Mouse (Mus musculus): ENCODE results near the gene Vangl2. TPM values are rescaled to one million over a fixed set of nuclear protein-coding genes. Genes with fewer than 3 reads are reported as not detected.

The Vangl2 gene
- polyA plus RNA-seq, 1 experiment: 2.2 TPM

DNA sequence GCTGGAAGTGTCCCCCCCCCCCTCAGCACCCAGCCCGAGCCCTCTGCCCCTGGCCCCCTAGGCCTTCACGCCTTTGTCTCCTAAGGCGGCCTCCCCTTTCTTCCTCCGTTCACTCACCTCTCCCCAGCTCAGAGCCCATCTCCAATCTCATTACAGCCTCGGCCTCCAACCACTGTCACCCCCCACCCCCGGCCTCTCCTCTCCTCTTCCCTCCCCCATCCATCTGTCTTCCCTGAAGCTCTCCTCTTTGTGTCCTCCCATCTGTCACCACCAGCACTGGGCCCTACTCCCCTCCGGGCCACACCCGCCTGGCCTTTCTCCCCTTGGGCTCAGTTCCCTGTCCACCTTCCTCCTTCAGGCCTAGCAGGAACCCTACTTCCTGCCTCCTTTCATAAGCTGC lies 33.0 kb upstream of the Vangl2 start:
- Histone ChIP-seq H3K4me3 (replicated peaks; ENCODE audit: control insufficient read depth, low read depth, low read length) (no peak overlapping the region), H3K4me1 (ENCODE audit: control insufficient read depth, insufficient read depth, low read length) (no peaks in the 10 kb centered on the region), H3K27ac (ENCODE audit: control insufficient read depth, insufficient read depth, low read depth, low read length, poor library complexity) (no peak overlapping the region)
- WGBS: 75% methylated on average over 8 of the region's 8 CpGs
- TF ChIP-seq POLR2A (IDR thresholded peaks at IDR 0.05; ENCODE audit: borderline replicate concordance, control insufficient read depth, low read depth, low read length) (no peak), CTCF (IDR thresholded peaks at IDR 0.05; ENCODE audit: control insufficient read depth, insufficient read depth, low read length) (no peak)

DNA sequence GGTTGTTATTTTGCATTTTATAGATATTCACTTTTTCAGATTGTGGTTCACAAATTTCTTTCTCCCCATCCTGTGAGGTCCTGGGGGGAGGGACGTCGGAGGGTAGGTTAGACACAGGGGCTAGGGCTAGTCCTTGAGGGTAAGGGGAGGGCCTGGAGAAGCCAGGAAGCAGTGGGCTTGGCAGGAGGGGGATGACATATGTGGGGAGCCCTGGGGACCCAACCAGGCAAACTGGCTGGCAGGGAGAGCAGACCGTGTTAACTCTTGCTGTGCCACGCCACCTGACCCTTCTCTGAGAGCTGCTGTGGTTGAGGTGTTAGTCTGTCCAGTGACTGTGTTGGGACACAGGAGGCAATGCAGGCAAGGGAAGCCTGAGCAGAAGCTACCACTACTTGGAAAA lies 32.4 kb upstream of the Vangl2 start:
- H3K27ac ChIP-seq (ENCODE audit: control insufficient read depth, insufficient read depth, low read depth, low read length, poor library complexity): no peak overlapping the region
- H3K4me1 ChIP-seq (ENCODE audit: control insufficient read depth, insufficient read depth, low read length): no peaks in the 10 kb centered on the region
- TF ChIP-seq POLR2A (IDR thresholded peaks at IDR 0.05; ENCODE audit: borderline replicate concordance, control insufficient read depth, low read depth, low read length): no peak
- TF ChIP-seq CTCF (IDR thresholded peaks at IDR 0.05; ENCODE audit: control insufficient read depth, insufficient read depth, low read length): no peak
- 88% methylated on average over 4 of the region's 4 CpGs for WGBS
- no peak overlapping the region for H3K4me3 ChIP-seq (replicated peaks; ENCODE audit: control insufficient read depth, low read depth, low read length)

DNA sequence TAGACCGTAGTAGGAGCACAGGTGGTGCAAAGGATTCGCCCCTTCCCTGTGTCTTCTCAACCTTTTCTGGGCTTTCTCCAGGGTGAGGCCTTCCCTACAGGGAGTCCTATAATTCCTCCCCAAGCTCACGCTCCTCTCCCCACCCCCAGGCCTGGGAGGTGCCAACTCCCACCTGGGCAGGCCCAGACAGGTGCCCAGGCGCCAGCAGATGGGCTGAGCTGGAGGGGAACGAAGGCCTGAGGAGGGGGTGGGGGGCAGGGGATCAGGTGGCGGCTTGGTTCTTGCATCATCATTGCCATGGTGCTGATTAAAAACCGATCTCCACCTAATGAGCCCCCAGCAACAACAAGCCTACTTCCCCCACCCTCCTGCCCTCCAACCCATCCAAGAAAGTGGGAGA lies 30.6 kb upstream of the Vangl2 start:
- TF ChIP-seq CTCF (IDR thresholded peaks at IDR 0.05; ENCODE audit: control insufficient read depth, insufficient read depth, low read length) (no peak), POLR2A (IDR thresholded peaks at IDR 0.05; ENCODE audit: borderline replicate concordance, control insufficient read depth, low read depth, low read length) (no peak)
- no peak overlapping the region for H3K27ac ChIP-seq (ENCODE audit: control insufficient read depth, insufficient read depth, low read depth, low read length, poor library complexity)
- H3K4me3 ChIP-seq (replicated peaks; ENCODE audit: control insufficient read depth, low read depth, low read length): no peak overlapping the region
- 73% methylated on average over 7 of the region's 7 CpGs for WGBS
- no peaks in the 10 kb centered on the region for H3K4me1 ChIP-seq (ENCODE audit: control insufficient read depth, insufficient read depth, low read length)

DNA sequence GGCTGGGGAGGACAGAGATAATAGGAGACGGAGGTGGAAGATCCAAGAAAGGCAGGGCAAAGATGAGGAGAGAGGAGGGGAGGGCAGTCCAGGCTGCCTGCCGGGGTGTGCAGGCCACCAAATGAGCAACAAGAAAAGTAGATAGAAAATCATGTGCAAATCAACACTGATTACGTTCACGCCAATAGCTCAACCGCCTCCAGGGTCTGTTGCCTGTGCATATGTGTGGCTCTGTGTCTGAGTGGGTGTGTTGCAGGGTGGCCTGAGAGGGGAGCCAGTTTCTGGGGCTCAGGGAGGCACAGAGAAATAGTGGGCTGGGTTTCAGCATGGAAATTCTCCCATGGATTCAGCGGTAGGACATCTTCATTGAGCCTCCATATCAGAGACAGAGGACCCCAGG lies 30.1 kb upstream of the Vangl2 start:
- TF ChIP-seq CTCF (IDR thresholded peaks at IDR 0.05; ENCODE audit: control insufficient read depth, insufficient read depth, low read length) (no peak), POLR2A (IDR thresholded peaks at IDR 0.05; ENCODE audit: borderline replicate concordance, control insufficient read depth, low read depth, low read length) (no peak)
- Histone ChIP-seq H3K4me3 (replicated peaks; ENCODE audit: control insufficient read depth, low read depth, low read length) (no peak overlapping the region), H3K4me1 (ENCODE audit: control insufficient read depth, insufficient read depth, low read length) (no peaks in the 10 kb centered on the region), H3K27ac (ENCODE audit: control insufficient read depth, insufficient read depth, low read depth, low read length, poor library complexity) (no peak overlapping the region)
- 74% methylated on average over 6 of the region's 6 CpGs for WGBS

DNA sequence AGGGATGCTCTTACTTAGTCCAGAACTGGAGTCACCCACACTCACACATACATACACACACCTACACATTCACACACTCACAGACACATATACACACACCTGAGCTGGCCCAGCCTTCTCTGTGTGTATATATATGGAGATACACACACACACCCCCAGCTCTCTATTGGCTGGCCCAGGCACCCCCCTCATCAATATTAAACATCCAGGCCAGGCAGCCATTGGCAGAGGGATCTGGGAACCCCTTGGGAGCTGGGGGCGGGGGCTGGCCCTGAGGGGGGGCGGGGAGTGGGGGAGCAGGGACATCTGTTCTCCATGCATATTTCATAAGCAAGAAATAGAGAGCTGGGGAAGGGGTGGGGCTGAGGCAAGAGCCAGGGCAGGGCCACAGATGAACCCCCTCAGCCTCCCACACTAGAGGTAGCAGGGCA lies 29.3 kb upstream of the Vangl2 start, which contains the start of gene Nhlh1:
Gene Nhlh1 (minus strand): TSS at position 83 of the 431 bp plus-strand sequence.
- WGBS: 84% methylated on average over 2 of the region's 2 CpGs
- Histone ChIP-seq H3K27ac (ENCODE audit: control insufficient read depth, insufficient read depth, low read depth, low read length, poor library complexity) (no peak within 1 kb of the TSS), H3K4me3 (replicated peaks; ENCODE audit: control insufficient read depth, low read depth, low read length) (no peak within 1 kb of the TSS), H3K4me1 (ENCODE audit: control insufficient read depth, insufficient read depth, low read length) (no peaks in the 10 kb centered on the region)
- no peak for TF ChIP-seq POLR2A (IDR thresholded peaks at IDR 0.05; ENCODE audit: borderline replicate concordance, control insufficient read depth, low read depth, low read length)
- no peak for TF ChIP-seq CTCF (IDR thresholded peaks at IDR 0.05; ENCODE audit: control insufficient read depth, insufficient read depth, low read length)

DNA sequence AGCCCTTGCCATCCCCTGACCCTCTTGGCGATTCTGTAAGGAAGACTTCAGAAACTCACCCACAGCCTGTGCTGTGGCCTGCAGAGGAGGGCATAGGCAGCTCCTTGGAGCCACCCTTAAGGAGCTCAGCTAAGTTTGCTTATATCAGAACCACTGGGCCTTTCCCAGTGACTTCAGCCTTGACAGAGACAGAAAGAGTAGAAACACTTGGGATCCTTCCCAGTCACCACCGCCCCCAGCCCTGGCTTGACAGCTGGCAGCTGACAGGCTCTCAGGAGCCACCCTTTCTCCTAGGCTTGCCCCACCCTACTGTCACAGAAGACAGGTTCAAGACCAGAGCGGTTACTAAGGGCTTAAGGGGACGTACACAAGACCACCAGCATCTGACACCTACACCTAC lies 28.0 kb upstream of the Vangl2 start:
- TF ChIP-seq POLR2A (IDR thresholded peaks at IDR 0.05; ENCODE audit: borderline replicate concordance, control insufficient read depth, low read depth, low read length): no peak
- TF ChIP-seq CTCF (IDR thresholded peaks at IDR 0.05; ENCODE audit: control insufficient read depth, insufficient read depth, low read length): no peak
- no peak overlapping the region for H3K27ac ChIP-seq (ENCODE audit: control insufficient read depth, insufficient read depth, low read depth, low read length, poor library complexity)

DNA sequence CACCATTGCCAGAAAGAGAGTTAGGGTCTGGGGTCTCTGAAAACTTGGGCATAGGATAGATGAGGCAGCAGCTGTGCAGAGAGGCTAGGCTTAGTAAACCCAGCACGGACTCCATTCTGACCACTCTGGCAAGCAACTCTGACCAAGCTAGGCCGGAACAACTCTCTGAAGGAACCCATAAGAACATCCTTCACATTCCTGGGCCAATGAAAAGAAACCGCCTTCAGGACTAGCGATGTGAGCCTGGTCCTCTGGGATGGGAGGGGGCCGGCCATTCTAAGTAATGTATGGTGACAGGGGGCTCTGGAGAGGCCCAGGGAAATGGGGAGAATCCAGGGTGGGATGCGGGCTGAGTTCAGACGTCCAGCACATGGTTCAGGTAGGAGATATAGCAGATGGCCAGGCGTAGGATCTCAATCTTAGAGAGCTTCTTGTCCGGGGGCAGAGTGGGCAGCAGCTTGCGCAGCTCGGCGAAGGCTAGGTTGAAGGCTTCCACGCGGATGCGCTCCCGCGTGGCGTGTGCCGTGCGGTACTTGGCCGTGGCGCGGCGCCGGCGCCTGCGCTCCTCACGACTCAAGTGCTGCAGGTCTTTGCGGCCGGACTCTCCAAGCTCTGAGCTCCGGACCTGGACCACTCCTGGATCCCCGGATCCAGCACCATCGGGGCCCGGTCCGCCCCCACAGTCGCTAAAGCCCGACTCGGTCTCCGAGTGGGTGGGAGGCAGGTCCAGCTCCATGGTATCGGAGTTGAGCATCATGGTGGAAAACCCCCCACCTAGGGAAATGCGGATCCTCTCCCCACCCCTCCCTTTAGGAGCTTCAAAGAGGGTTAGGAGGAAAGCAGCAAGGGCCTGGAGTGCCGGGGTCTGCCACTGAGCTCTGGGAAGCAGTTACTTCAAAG lies 25.5 kb upstream of the Vangl2 start:
- Histone ChIP-seq H3K4me1 (ENCODE audit: control insufficient read depth, insufficient read depth, low read length) (no peaks in the 10 kb centered on the region), H3K27ac (ENCODE audit: control insufficient read depth, insufficient read depth, low read depth, low read length, poor library complexity) (no peak overlapping the region), H3K4me3 (replicated peaks; ENCODE audit: control insufficient read depth, low read depth, low read length) (no peak overlapping the region)
- TF ChIP-seq POLR2A (IDR thresholded peaks at IDR 0.05; ENCODE audit: borderline replicate concordance, control insufficient read depth, low read depth, low read length) (no peak), CTCF (IDR thresholded peaks at IDR 0.05; ENCODE audit: control insufficient read depth, insufficient read depth, low read length) (no peak)
- WGBS: 8% methylated on average over 42 of the region's 42 CpGs

More for the DNA sequence above, 28.0 kb upstream of the Vangl2 start:
- WGBS: 77% methylated on average over 4 of the region's 4 CpGs
- no peak overlapping the region for H3K4me3 ChIP-seq (replicated peaks; ENCODE audit: control insufficient read depth, low read depth, low read length)
- H3K4me1 ChIP-seq (ENCODE audit: control insufficient read depth, insufficient read depth, low read length): no peaks in the 10 kb centered on the region

DNA sequence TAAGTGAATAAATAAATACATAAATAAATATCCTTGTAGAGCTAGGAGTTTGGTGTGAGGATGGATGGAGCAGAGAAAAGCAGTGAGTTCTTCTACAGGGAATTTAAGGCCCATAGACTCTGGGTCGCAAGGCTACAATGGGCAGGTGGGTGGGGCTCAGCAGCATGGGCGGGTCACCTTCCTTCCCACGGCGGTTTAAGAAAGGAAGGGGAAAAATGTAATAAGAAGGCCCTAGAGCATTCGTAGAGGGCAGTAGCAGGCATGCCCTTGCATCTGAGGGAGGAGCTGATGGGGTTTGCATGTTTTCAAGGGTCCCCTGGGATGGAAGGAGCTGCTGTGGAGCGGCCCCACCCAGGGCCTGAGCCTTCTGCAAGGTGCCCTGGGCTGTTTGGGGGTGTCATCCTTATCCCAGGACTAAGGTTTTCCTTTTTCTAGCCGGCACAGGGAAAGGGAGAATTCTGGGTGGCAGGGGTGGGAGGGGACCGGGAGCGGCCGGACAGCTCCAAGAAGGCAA lies 24.6 kb upstream of the Vangl2 start:
- no peak for TF ChIP-seq POLR2A (IDR thresholded peaks at IDR 0.05; ENCODE audit: borderline replicate concordance, control insufficient read depth, low read depth, low read length)
- no peak for TF ChIP-seq CTCF (IDR thresholded peaks at IDR 0.05; ENCODE audit: control insufficient read depth, insufficient read depth, low read length)
- WGBS: 32% methylated on average over 10 of the region's 10 CpGs
- no peaks in the 10 kb centered on the region for H3K4me1 ChIP-seq (ENCODE audit: control insufficient read depth, insufficient read depth, low read length)
- no peak overlapping the region for H3K4me3 ChIP-seq (replicated peaks; ENCODE audit: control insufficient read depth, low read depth, low read length)
- H3K27ac ChIP-seq (ENCODE audit: control insufficient read depth, insufficient read depth, low read depth, low read length, poor library complexity): no peak overlapping the region
